Mouse (Mus musculus) embryonic facial prominence, embryonic 14.5 days (tissue): ENCODE data around the gene Zer1. TPM values are rescaled to one million over a fixed set of nuclear protein-coding genes. Genes with fewer than 3 reads are reported as not detected.

ENCODE experiments used
- ATAC-seq: fragments of 200-750 bp; cut with Nextera tagmentation; 2 replicates; pipeline ENCODE4 v1.8.0; 2017; ENCODE audit warnings: low read depth, moderate number of reproducible peaks, moderate TSS enrichment
- DNase-seq: peaks from one replicate; pipeline ENCODE4 v3.0.0-alpha.2; 2015; ENCODE audit warnings: low spot score
- H3K27ac ChIP-seq: fragments of 300-500 bp; sonication (generic); replicated peaks from 2 replicates; pipeline ENCODE4 v1.5.1; 2014; ENCODE audit warnings: low read depth, mild to moderate bottlenecking, low read length, moderate library complexity
- H3K27me3 ChIP-seq: fragments of 300-500 bp; sonication (generic); replicated peaks from 2 replicates; pipeline ENCODE4 v1.6.1; 2014; ENCODE audit warnings: low read length; ENCODE audit not compliant: control insufficient read depth, insufficient read depth
- H3K36me3 ChIP-seq: fragments of 300-500 bp; sonication (generic); 2 replicates; pipeline ENCODE4 v1.6.1; 2014; ENCODE audit warnings: low read length, mixed read lengths; ENCODE audit not compliant: control insufficient read depth, insufficient read depth
- H3K4me1 ChIP-seq: fragments of 300-500 bp; sonication (generic); 2 replicates; pipeline ENCODE4 v1.6.1; 2014; ENCODE audit warnings: antibody characterized with exemption, low read length; ENCODE audit not compliant: control insufficient read depth, insufficient read depth
- H3K4me2 ChIP-seq: fragments of 300-500 bp; sonication (generic); 2 replicates; pipeline ENCODE4 v1.6.1; 2014; ENCODE audit warnings: low read depth, mild to moderate bottlenecking, low read length, moderate library complexity, mixed read lengths
- H3K4me3 ChIP-seq: fragments of 300-500 bp; sonication (generic); 2 replicates; pipeline ENCODE4 v1.5.1; 2014; ENCODE audit warnings: low read depth, mild to moderate bottlenecking, low read length
- H3K9ac ChIP-seq: fragments of 300-500 bp; sonication (generic); 2 replicates; pipeline ENCODE4 v1.6.1; 2014; ENCODE audit warnings: low read depth, mild to moderate bottlenecking, low read length, moderate library complexity, mixed read lengths
- H3K9me3 ChIP-seq: fragments of 300-500 bp; sonication (generic); 2 replicates; pipeline ENCODE4 v1.6.1; 2016; ENCODE audit warnings: low read length; ENCODE audit not compliant: control insufficient read depth
- WGBS: fragments of 180-500 bp; shearing (Covaris S2); extraction: QIAGEN DNeasy Blood & Tissue Kit; methylation state at CpG from one replicate; pipeline ENCODE4 v1.1.7; 2014; 5-methylcytosine and 5-hydroxymethylcytosine counted together
- polyA plus RNA-seq: library from polyadenylated mRNA; unstranded; fragments of >200 nt; fragmentation: Nextera tagmentation; extraction: Ambion mirVana; gene quantifications from 2 replicates; pipeline ENCODE4 v1.2.1, GENCODE M21; 2014

Zer1 gene
- polyA plus RNA-seq, 1 experiment from 2014 or later = 7.9 TPM

GRCm38 (mm10) chr2:30077502-30078348, 46.7 kb downstream of the Zer1 start, which contains the start of gene Pkn3:
Gene Pkn3 (plus strand): TSS chr2:30077684.
- H3K27ac ChIP-seq = peak within 1 kb of the TSS; percentile 77
- H3K4me1 ChIP-seq = no peaks in the 10 kb centered on the region
- peak; percentile 93 for DNase-seq
- peak within 1 kb of the TSS; percentile 64 for H3K9ac ChIP-seq
- peak within 1 kb of the TSS; percentile 91 for H3K4me2 ChIP-seq
- H3K27me3 ChIP-seq = no peaks in the 10 kb centered on the region
- H3K4me3 ChIP-seq = peak within 1 kb of the TSS; percentile 60
- ATAC-seq = peak; percentile 88
- under 1% methylated on average over 50 of the region's 53 CpGs for WGBS
- no peaks in the 10 kb centered on the region for H3K9me3 ChIP-seq
- H3K36me3 ChIP-seq = peaks cover 15% of the 10 kb centered on the region

- H3K4me3 ChIP-seq = peak overlapping the region; percentile 60; the same call in 1 of the 2 replicates
- no peaks in the 10 kb centered on the region for H3K9me3 ChIP-seq
- peak overlapping the region; percentile 77 for H3K27ac ChIP-seq
- H3K36me3 ChIP-seq = peaks cover 21% of the 10 kb centered on the region
- ATAC-seq = no peak
- 0 out of 2 replicates have a peak overlapping the region, but pooled peaks have one; percentile 64 for H3K9ac ChIP-seq
- 55% methylated on average over 6 of the region's 6 CpGs for WGBS
- DNase-seq = no peak
- no peaks in the 10 kb centered on the region for H3K27me3 ChIP-seq
- peak overlapping the region; percentile 91 for H3K4me2 ChIP-seq
- no peaks in the 10 kb centered on the region for H3K4me1 ChIP-seq
These were observed 47.4 kb downstream of the Zer1 start for GRCm38 (mm10) chr2:30076959-30077358.

GRCm38 (mm10) chr2:30076439-30076838, 47.9 kb downstream of the Zer1 start:
- 92% methylated on average over 9 of the region's 9 CpGs for WGBS
- H3K27ac ChIP-seq = no peak overlapping the region

GRCm38 (mm10) chr2:30075625-30076024, 48.8 kb downstream of the Zer1 start:
- WGBS = 91% methylated on average over 3 of the region's 3 CpGs
- Histone ChIP-seq H3K4me2 (no peak overlapping the region), H3K4me3 (no peak overlapping the region), H3K27ac (no peak overlapping the region), H3K4me1 (no peaks in the 10 kb centered on the region), H3K27me3 (no peaks in the 10 kb centered on the region), H3K9ac (no peak overlapping the region), H3K9me3 (no peaks in the 10 kb centered on the region), H3K36me3 (peaks cover 26% of the 10 kb centered on the region)
- DNase-seq (no peak), ATAC-seq (no peak)

More at GRCm38 (mm10) chr2:30076439-30076838, 47.9 kb downstream of the Zer1 start:
- DNase-seq (no peak), ATAC-seq (no peak)
- Histone ChIP-seq H3K4me2 (no peak overlapping the region), H3K4me1 (no peaks in the 10 kb centered on the region), H3K36me3 (peaks cover 25% of the 10 kb centered on the region), H3K9ac (no peak overlapping the region), H3K27me3 (no peaks in the 10 kb centered on the region), H3K4me3 (no peak overlapping the region), H3K9me3 (no peaks in the 10 kb centered on the region)

- no peak overlapping the region for H3K4me2 ChIP-seq
- no peak for ATAC-seq
- no peaks in the 10 kb centered on the region for H3K9me3 ChIP-seq
- no peak overlapping the region for H3K9ac ChIP-seq
- no peak for DNase-seq
- 64% methylated on average over 3 of the region's 3 CpGs for WGBS
- H3K4me3 ChIP-seq = no peak overlapping the region
- no peak overlapping the region for H3K27ac ChIP-seq
- peaks cover 50% of the 10 kb centered on the region for H3K36me3 ChIP-seq
- H3K27me3 ChIP-seq = no peaks in the 10 kb centered on the region
- H3K4me1 ChIP-seq = peaks cover 2% of the 10 kb centered on the region; the same call in 1 of the 2 replicates
These were observed 51.1 kb downstream of the Zer1 start for GRCm38 (mm10) chr2:30073285-30073684.

GRCm38 (mm10) chr2:30072875-30073274, 51.5 kb downstream of the Zer1 start:
- Histone ChIP-seq H3K4me2 (no peak overlapping the region), H3K4me3 (no peak overlapping the region), H3K27ac (no peak overlapping the region), H3K36me3 (peaks cover 54% of the 10 kb centered on the region), H3K27me3 (no peaks in the 10 kb centered on the region), H3K9me3 (no peaks in the 10 kb centered on the region), H3K9ac (no peak overlapping the region), H3K4me1 (peaks cover 6% of the 10 kb centered on the region)
- ATAC-seq = no peak
- 70% methylated on average over 7 of the region's 7 CpGs for WGBS
- DNase-seq = no peak

- H3K36me3 ChIP-seq = peaks cover 42% of the 10 kb centered on the region
- no peaks in the 10 kb centered on the region for H3K9me3 ChIP-seq
- no peak overlapping the region for H3K27ac ChIP-seq
- peak overlapping the region; percentile 93 for H3K4me3 ChIP-seq
- 12% methylated on average over 7 of the region's 7 CpGs for WGBS
- H3K4me2 ChIP-seq = peak overlapping the region; percentile 77
- peak overlapping the region; percentile 99 for H3K9ac ChIP-seq
- no peaks in the 10 kb centered on the region for H3K27me3 ChIP-seq
- peaks cover 27% of the 10 kb centered on the region for H3K4me1 ChIP-seq
- DNase-seq (no peak), ATAC-seq (no peak)
These were observed 56.4 kb downstream of the Zer1 start for GRCm38 (mm10) chr2:30067962-30068361.

GRCm38 (mm10) chr2:30067031-30067888, 57.1 kb downstream of the Zer1 start:
- Histone ChIP-seq H3K27ac (peak overlapping the region; percentile 99), H3K36me3 (peaks cover 36% of the 10 kb centered on the region), H3K4me2 (peak overlapping the region; percentile 77), H3K9me3 (no peaks in the 10 kb centered on the region), H3K4me1 (peaks cover 27% of the 10 kb centered on the region), H3K9ac (peak overlapping the region; percentile 99), H3K27me3 (no peaks in the 10 kb centered on the region), H3K4me3 (peak overlapping the region; percentile 93)
- peak; percentile 7 for ATAC-seq
- peak; percentile 53 for DNase-seq
- under 1% methylated on average over 32 of the region's 69 CpGs for WGBS
